28 mouse cellular contexts compared by ENCODE assay signal in the genomic region with DNA sequence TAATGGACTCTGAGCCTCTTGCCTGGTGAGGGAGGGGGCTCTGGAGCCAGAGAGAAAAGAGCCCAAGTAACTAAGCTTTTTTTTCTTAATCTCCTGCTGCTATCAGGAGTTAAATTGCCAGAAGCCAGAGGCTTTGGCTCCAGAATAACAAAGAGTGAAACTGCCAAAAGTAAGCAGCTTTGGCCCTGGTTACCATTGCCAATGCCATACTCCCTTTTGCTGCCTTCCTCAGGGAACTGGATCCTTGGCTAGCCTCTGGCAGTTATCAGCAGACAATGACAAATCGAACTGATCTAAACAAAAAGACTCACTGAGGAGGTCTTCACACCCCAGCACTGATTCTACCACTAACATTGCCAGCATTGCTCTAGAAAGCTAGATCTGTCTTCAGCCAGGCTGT. TPM values are rescaled to one million over a fixed set of nuclear protein-coding genes. Genes with fewer than 3 reads are reported as not detected.
DNase-seq lines count a peak whose midpoint lies in the region; ATAC-seq and TF ChIP-seq lines count a peak whose summit lies in the region.
"Had no signal": no experiment of that assay in that cellular context is flagged by ENCODE, and none has a peak within 500 bp of the region (broad histone marks: within the 10 kb centered on the region; RNA-seq: fewer than 3 reads in every experiment).

No protein-coding gene starts in this region.

- H3K4me1 ChIP-seq in forebrain, embryonic 14.5 days (ENCODE audit: control insufficient read depth, insufficient read depth, low read length) = no peaks in the 10 kb centered on the region
- peaks cover 20% of the 10 kb centered on the region for H3K4me1 ChIP-seq in forebrain, embryonic 12.5 days
- H3K4me1 ChIP-seq in hindbrain, embryonic 16.5 days (ENCODE audit: control insufficient read depth, insufficient read depth, low read depth, low read length) = peaks cover 5% of the 10 kb centered on the region
- H3K4me1 ChIP-seq in hindbrain, embryonic 13.5 days (replicated peaks) = peaks cover 12% of the 10 kb centered on the region
- H3K4me1 ChIP-seq in midbrain, embryonic 16.5 days (ENCODE audit: control insufficient read depth, insufficient read depth, low read length) = peaks cover 7% of the 10 kb centered on the region
- peaks cover 12% of the 10 kb centered on the region for H3K4me1 ChIP-seq in midbrain, embryonic 15.5 days
- H3K4me1 ChIP-seq in midbrain, postnatal 0 days (ENCODE audit: insufficient read depth, low read length) = no peaks in the 10 kb centered on the region
- H3K4me1 ChIP-seq in thymus, adult 2 months (replicated peaks; ENCODE audit: control insufficient read depth, insufficient read depth, low read length) = no peaks in the 10 kb centered on the region
- H3K4me1 ChIP-seq: liver, embryonic 12.5 days; stomach, embryonic 15.5 days had no signal

- H3K27ac ChIP-seq in forebrain, embryonic 14.5 days (ENCODE audit: low read depth, low read length) = no peak overlapping the region
- no peak overlapping the region for H3K27ac ChIP-seq in forebrain, embryonic 12.5 days
- H3K27ac ChIP-seq in hindbrain, embryonic 16.5 days (ENCODE audit: low read depth, low read length) = no peak overlapping the region
- no peak overlapping the region for H3K27ac ChIP-seq in hindbrain, embryonic 13.5 days
- no peak overlapping the region for H3K27ac ChIP-seq in midbrain, embryonic 16.5 days (ENCODE audit: low read length)
- H3K27ac ChIP-seq in midbrain, embryonic 15.5 days = no peak overlapping the region
- H3K27ac ChIP-seq in midbrain, postnatal 0 days (ENCODE audit: low read depth, low read length) = no peak overlapping the region
- H3K27ac ChIP-seq in thymus, adult 2 months (ENCODE audit: control insufficient read depth, insufficient read depth, low read length) = no peak overlapping the region
- H3K27ac ChIP-seq: gastrocnemius, adult 2 months; heart, adult 2 months; kidney, embryonic 15.5 days; layer of hippocampus, adult 2 months; left cerebral cortex, adult 2 months; liver, embryonic 12.5 days; stomach, embryonic 15.5 days had no signal

- 4% methylated on average over 1 of the region's 1 CpGs for WGBS in forebrain, embryonic 14.5 days
- WGBS in forebrain, embryonic 12.5 days = 9% methylated on average over 1 of the region's 1 CpGs
- WGBS in hindbrain, embryonic 16.5 days = 25% methylated on average over 1 of the region's 1 CpGs
- 11% methylated on average over 1 of the region's 1 CpGs for WGBS in hindbrain, embryonic 13.5 days
- 12% methylated on average over 1 of the region's 1 CpGs for WGBS in midbrain, embryonic 16.5 days
- WGBS in midbrain, embryonic 15.5 days = 3% methylated on average over 1 of the region's 1 CpGs
- 10% methylated on average over 1 of the region's 1 CpGs for WGBS in midbrain, postnatal 0 days
- WGBS in thymus, adult 2 months = 26% methylated on average over 1 of the region's 1 CpGs

- no peak overlapping the region for H3K4me3 ChIP-seq in forebrain, embryonic 14.5 days (ENCODE audit: low read depth, low read length)
- H3K4me3 ChIP-seq in forebrain, embryonic 12.5 days (replicated peaks) = no peak overlapping the region
- no peak overlapping the region for H3K4me3 ChIP-seq in hindbrain, embryonic 16.5 days (ENCODE audit: low read length)
- H3K4me3 ChIP-seq in hindbrain, embryonic 13.5 days = no peak overlapping the region
- no peak overlapping the region for H3K4me3 ChIP-seq in midbrain, embryonic 16.5 days (ENCODE audit: low read depth, low read length)
- no peak overlapping the region for H3K4me3 ChIP-seq in midbrain, embryonic 15.5 days
- no peak overlapping the region for H3K4me3 ChIP-seq in midbrain, postnatal 0 days (ENCODE audit: low read depth, low read length)
- H3K4me3 ChIP-seq in thymus, adult 2 months (ENCODE audit: control insufficient read depth, insufficient read depth, low read length) = no peak overlapping the region
- H3K4me3 ChIP-seq: gastrocnemius, adult 2 months; heart, adult 2 months; heart, embryonic 12.5 days; kidney, embryonic 15.5 days; layer of hippocampus, adult 2 months; left cerebral cortex, adult 2 months; liver, embryonic 12.5 days; stomach, embryonic 15.5 days had no signal

- no peak for TF ChIP-seq POLR2A in thymus, adult 2 months (IDR thresholded peaks at IDR 0.05; ENCODE audit: control insufficient read depth, extremely low read depth, insufficient read depth, low read length, poor library complexity)

- no peaks in the 10 kb centered on the region for H3K36me3 ChIP-seq in forebrain, embryonic 14.5 days (ENCODE audit: control insufficient read depth, insufficient read depth, low read length)
- H3K36me3 ChIP-seq in forebrain, embryonic 12.5 days (replicated peaks) = no peaks in the 10 kb centered on the region
- no peaks in the 10 kb centered on the region for H3K36me3 ChIP-seq in hindbrain, embryonic 16.5 days (ENCODE audit: control insufficient read depth, insufficient read depth, low read length)
- no peaks in the 10 kb centered on the region for H3K36me3 ChIP-seq in hindbrain, embryonic 13.5 days
- no peaks in the 10 kb centered on the region for H3K36me3 ChIP-seq in midbrain, embryonic 16.5 days (ENCODE audit: control insufficient read depth, insufficient read depth, low read length)
- H3K36me3 ChIP-seq in midbrain, embryonic 15.5 days (replicated peaks) = no peaks in the 10 kb centered on the region
- H3K36me3 ChIP-seq in midbrain, postnatal 0 days (ENCODE audit: insufficient read depth, low read length) = no peaks in the 10 kb centered on the region
- no peaks in the 10 kb centered on the region for H3K36me3 ChIP-seq in thymus, adult 2 months (ENCODE audit: control insufficient read depth, insufficient read depth, low read length)
- H3K36me3 ChIP-seq: heart, embryonic 12.5 days; kidney, embryonic 15.5 days; liver, embryonic 12.5 days; stomach, embryonic 15.5 days had no signal

- 0 out of 2 replicates have a peak, but pooled peaks have one; percentile 26 for ATAC-seq in forebrain, embryonic 14.5 days
- no peak for ATAC-seq in forebrain, embryonic 12.5 days (ENCODE audit: low FRiP score)
- ATAC-seq in hindbrain, embryonic 16.5 days = peak; percentile 72
- no peak for ATAC-seq in hindbrain, embryonic 13.5 days (ENCODE audit: low FRiP score)
- peak; percentile 32; the same call in 1 of the 2 replicates for ATAC-seq in midbrain, embryonic 16.5 days
- ATAC-seq in midbrain, embryonic 15.5 days (replicated peaks) = no peak
- ATAC-seq in midbrain, postnatal 0 days (ENCODE audit: low FRiP score) = no peak
- ATAC-seq: liver, embryonic 12.5 days; liver, postnatal 0 days had no signal

- H3K4me2 ChIP-seq in forebrain, embryonic 14.5 days (ENCODE audit: low read length) = no peak overlapping the region
- no peak overlapping the region for H3K4me2 ChIP-seq in forebrain, embryonic 12.5 days
- H3K4me2 ChIP-seq in hindbrain, embryonic 16.5 days (ENCODE audit: low read length) = no peak overlapping the region
- H3K4me2 ChIP-seq in hindbrain, embryonic 13.5 days = no peak overlapping the region
- H3K4me2 ChIP-seq in midbrain, embryonic 16.5 days (ENCODE audit: low read length) = no peak overlapping the region
- H3K4me2 ChIP-seq in midbrain, embryonic 15.5 days = no peak overlapping the region
- no peak overlapping the region for H3K4me2 ChIP-seq in midbrain, postnatal 0 days (ENCODE audit: low read depth, low read length, poor library complexity, severe bottlenecking)
- H3K4me2 ChIP-seq: heart, embryonic 12.5 days; kidney, embryonic 15.5 days; liver, embryonic 12.5 days; stomach, embryonic 15.5 days had no signal

- H3K27me3 ChIP-seq in forebrain, embryonic 14.5 days (replicated peaks; ENCODE audit: control insufficient read depth, insufficient read depth, low read length) = peaks cover 25% of the 10 kb centered on the region
- H3K27me3 ChIP-seq in forebrain, embryonic 12.5 days = peaks cover 37% of the 10 kb centered on the region
- H3K27me3 ChIP-seq in hindbrain, embryonic 16.5 days (replicated peaks; ENCODE audit: control insufficient read depth, insufficient read depth, low read length) = peaks cover 11% of the 10 kb centered on the region
- H3K27me3 ChIP-seq in hindbrain, embryonic 13.5 days = peaks cover 45% of the 10 kb centered on the region
- H3K27me3 ChIP-seq in midbrain, embryonic 16.5 days (ENCODE audit: control insufficient read depth, insufficient read depth, low read depth, low read length) = peaks cover 9% of the 10 kb centered on the region
- peaks cover 13% of the 10 kb centered on the region for H3K27me3 ChIP-seq in midbrain, embryonic 15.5 days (replicated peaks)
- H3K27me3 ChIP-seq in midbrain, postnatal 0 days (ENCODE audit: insufficient read depth, low read length) = peaks cover 14% of the 10 kb centered on the region
- H3K27me3 ChIP-seq in thymus, adult 2 months (ENCODE audit: control insufficient read depth, insufficient read depth, low read length) = peaks cover 5% of the 10 kb centered on the region

- DNase-seq in forebrain, embryonic 14.5 days (ENCODE audit: low spot score) = peak; percentile 25
- DNase-seq in midbrain, postnatal 0 days (ENCODE audit: low spot score) = peak; percentile 61
- no peak for DNase-seq in thymus, adult 2 months
- DNase-seq: adrenal gland, postnatal 36 days; B cell, adult 2 months; cerebellum, adult 2 months; cerebellum, postnatal 25 days; gastrocnemius, adult 2 months; heart, adult 2 months; heart, postnatal 4 days; kidney, adult 18-20 months; kidney, postnatal 36 days; liver, postnatal 0 days; lung, postnatal 36 days; retina, postnatal 1 day; right cerebral cortex, postnatal 25 days; thymus, postnatal 14 days had no signal

- no peaks in the 10 kb centered on the region for H3K9me3 ChIP-seq in forebrain, embryonic 14.5 days (replicated peaks; ENCODE audit: control insufficient read depth, low read length)
- no peaks in the 10 kb centered on the region for H3K9me3 ChIP-seq in forebrain, embryonic 12.5 days
- H3K9me3 ChIP-seq in hindbrain, embryonic 16.5 days (ENCODE audit: control insufficient read depth, low read length) = no peaks in the 10 kb centered on the region
- no peaks in the 10 kb centered on the region for H3K9me3 ChIP-seq in hindbrain, embryonic 13.5 days
- H3K9me3 ChIP-seq in midbrain, embryonic 16.5 days (replicated peaks; ENCODE audit: control insufficient read depth, low read length, poor library complexity, severe bottlenecking) = no peaks in the 10 kb centered on the region
- no peaks in the 10 kb centered on the region for H3K9me3 ChIP-seq in midbrain, embryonic 15.5 days
- no peaks in the 10 kb centered on the region for H3K9me3 ChIP-seq in midbrain, postnatal 0 days (ENCODE audit: low read length)
- H3K9me3 ChIP-seq: heart, embryonic 12.5 days; kidney, embryonic 15.5 days; liver, embryonic 12.5 days; stomach, embryonic 15.5 days had no signal

- no peak overlapping the region for H3K9ac ChIP-seq in forebrain, embryonic 14.5 days (ENCODE audit: low read length)
- no peak overlapping the region for H3K9ac ChIP-seq in forebrain, embryonic 12.5 days
- H3K9ac ChIP-seq in hindbrain, embryonic 16.5 days (ENCODE audit: low read depth, low read length) = no peak overlapping the region
- H3K9ac ChIP-seq in hindbrain, embryonic 13.5 days = no peak overlapping the region
- H3K9ac ChIP-seq in midbrain, embryonic 16.5 days (ENCODE audit: low read depth, low read length) = no peak overlapping the region
- H3K9ac ChIP-seq in midbrain, embryonic 15.5 days = no peak overlapping the region
- no peak overlapping the region for H3K9ac ChIP-seq in midbrain, postnatal 0 days (replicated peaks; ENCODE audit: low read length, poor library complexity, severe bottlenecking)
- H3K9ac ChIP-seq: heart, embryonic 12.5 days; kidney, embryonic 15.5 days; liver, embryonic 12.5 days; liver, postnatal 0 days; stomach, embryonic 15.5 days had no signal

- TF ChIP-seq CTCF in midbrain, postnatal 0 days (IDR thresholded peaks at IDR 0.05) = no peak
- TF ChIP-seq CTCF in thymus, adult 2 months (IDR thresholded peaks at IDR 0.05; ENCODE audit: borderline replicate concordance, control insufficient read depth, extremely low read depth, insufficient read depth, low read length, poor library complexity) = no peak

RNA-seq across cellular contexts. Expression of gene Spx, which starts 2.1 kb away (rescaled TPM):
- 1.7 and 2.1 TPM in 2 replicates for polyA plus RNA-seq in forebrain, embryonic 14.5 days (2014; fragmentation: Nextera tagmentation; extraction: Ambion mirVana)
- 0.46 and 1.0 TPM in 2 replicates for polyA plus RNA-seq in forebrain, embryonic 12.5 days (2016; fragmentation: Nextera tagmentation; extraction: Ambion mirVana)
- 2.4 and 4.9 TPM in 2 replicates for polyA plus RNA-seq in hindbrain, embryonic 16.5 days (2015; fragmentation: Nextera tagmentation; extraction: Ambion mirVana)
- 3.6 and 9.5 TPM in 2 replicates for polyA plus RNA-seq in hindbrain, embryonic 13.5 days (2015; fragmentation: Nextera tagmentation; extraction: Ambion mirVana)
- polyA plus RNA-seq in midbrain, embryonic 16.5 days (2015; fragmentation: Nextera tagmentation; extraction: Ambion mirVana) = 8.1 and 9.0 TPM in 2 replicates
- 6.8 and 8.3 TPM in 2 replicates for polyA plus RNA-seq in midbrain, embryonic 15.5 days (2015; fragmentation: Nextera tagmentation; extraction: Ambion mirVana)
- 2.2 and 7.0 TPM in 2 replicates for total RNA-seq in midbrain, postnatal 0 days (2014; rRNA removed)
- polyA plus RNA-seq in midbrain, postnatal 0 days (2015; fragmentation: Nextera tagmentation; extraction: Ambion mirVana) = 5.5 and 7.7 TPM in 2 replicates
- polyA plus RNA-seq in thymus, adult 2 months (2012; rRNA removed) = 1.1 and 2.0 TPM in 2 replicates
- total RNA-seq: gastrocnemius, adult 2 months; heart, adult 2 months; heart, postnatal 4 days had no signal

RNA-seq across cellular contexts. Expression of gene Golt1b, which starts 24.1 kb away (rescaled TPM):
- polyA plus RNA-seq in forebrain, embryonic 14.5 days (2014; fragmentation: Nextera tagmentation; extraction: Ambion mirVana) = 99.4 and 106 TPM in 2 replicates
- 93.1 and 95.5 TPM in 2 replicates for polyA plus RNA-seq in forebrain, embryonic 12.5 days (2016; fragmentation: Nextera tagmentation; extraction: Ambion mirVana)
- 68.6 and 75.9 TPM in 2 replicates for polyA plus RNA-seq in hindbrain, embryonic 16.5 days (2015; fragmentation: Nextera tagmentation; extraction: Ambion mirVana)
- 83.2 and 88.5 TPM in 2 replicates for polyA plus RNA-seq in hindbrain, embryonic 13.5 days (2015; fragmentation: Nextera tagmentation; extraction: Ambion mirVana)
- polyA plus RNA-seq in midbrain, embryonic 16.5 days (2015; fragmentation: Nextera tagmentation; extraction: Ambion mirVana) = 80.1 and 82.4 TPM in 2 replicates
- polyA plus RNA-seq in midbrain, embryonic 15.5 days (2015; fragmentation: Nextera tagmentation; extraction: Ambion mirVana) = 77.2 and 83.9 TPM in 2 replicates
- 46.3 and 52.9 TPM in 2 replicates for total RNA-seq in midbrain, postnatal 0 days (2014; rRNA removed)
- polyA plus RNA-seq in midbrain, postnatal 0 days (2015; fragmentation: Nextera tagmentation; extraction: Ambion mirVana) = 72.7 and 74.6 TPM in 2 replicates
- 8.9 and 9.4 TPM in 2 replicates for polyA plus RNA-seq in thymus, adult 2 months (2012; rRNA removed)

RNA-seq across cellular contexts. Expression of gene Recql, which starts 24.3 kb away (rescaled TPM):
- 33.8 and 35.5 TPM in 2 replicates for polyA plus RNA-seq in forebrain, embryonic 14.5 days (2014; fragmentation: Nextera tagmentation; extraction: Ambion mirVana)
- 42.1 and 45.2 TPM in 2 replicates for polyA plus RNA-seq in forebrain, embryonic 12.5 days (2016; fragmentation: Nextera tagmentation; extraction: Ambion mirVana)
- polyA plus RNA-seq in hindbrain, embryonic 16.5 days (2015; fragmentation: Nextera tagmentation; extraction: Ambion mirVana) = 19.5 and 23.1 TPM in 2 replicates
- 28.1 and 29.3 TPM in 2 replicates for polyA plus RNA-seq in hindbrain, embryonic 13.5 days (2015; fragmentation: Nextera tagmentation; extraction: Ambion mirVana)
- polyA plus RNA-seq in midbrain, embryonic 16.5 days (2015; fragmentation: Nextera tagmentation; extraction: Ambion mirVana) = 25.6 and 27.4 TPM in 2 replicates
- polyA plus RNA-seq in midbrain, embryonic 15.5 days (2015; fragmentation: Nextera tagmentation; extraction: Ambion mirVana) = 23.7 and 26.3 TPM in 2 replicates
- total RNA-seq in midbrain, postnatal 0 days (2014; rRNA removed) = 12.8 and 16.8 TPM in 2 replicates
- polyA plus RNA-seq in midbrain, postnatal 0 days (2015; fragmentation: Nextera tagmentation; extraction: Ambion mirVana) = 16.2 and 18.7 TPM in 2 replicates
- polyA plus RNA-seq in thymus, adult 2 months (2012; rRNA removed) = 23.6 and 24.2 TPM in 2 replicates

Comparison
In these comparisons a context has a peak if more than half of its experiments do, and no peak if none do; other contexts are left out.
1. ATAC-seq: peak in forebrain, embryonic 14.5 days (single experiment), hindbrain, embryonic 16.5 days (single experiment) and midbrain, embryonic 16.5 days (single experiment); none in forebrain, embryonic 12.5 days (single experiment), hindbrain, embryonic 13.5 days (single experiment), midbrain, embryonic 15.5 days (single experiment) and midbrain, postnatal 0 days (single experiment).